Mouse (Mus musculus) c-Kit-positive CD71-positive TER-119-positive erythroid progenitor cells, embryonic 14.5 days (primary cell): ENCODE measurements around the gene H1f0.

Experiments used
- DNase-seq: peaks from one replicate; pipeline ENCODE4 v3.0.0-alpha.2; 2013; ENCODE audit warnings: low spot score

H1f0 gene

GRCm38 (mm10) chr15:79071117-79072039 is 43.1 kb downstream of the H1f0 start:
- DNase-seq: no peak

- no peak for DNase-seq
Measured at GRCm38 (mm10) chr15:79073752-79074151, 45.5 kb downstream of the H1f0 start.

GRCm38 (mm10) chr15:79074446-79074845 is 46.2 kb downstream of the H1f0 start:
- DNase-seq: no peak

DNA sequence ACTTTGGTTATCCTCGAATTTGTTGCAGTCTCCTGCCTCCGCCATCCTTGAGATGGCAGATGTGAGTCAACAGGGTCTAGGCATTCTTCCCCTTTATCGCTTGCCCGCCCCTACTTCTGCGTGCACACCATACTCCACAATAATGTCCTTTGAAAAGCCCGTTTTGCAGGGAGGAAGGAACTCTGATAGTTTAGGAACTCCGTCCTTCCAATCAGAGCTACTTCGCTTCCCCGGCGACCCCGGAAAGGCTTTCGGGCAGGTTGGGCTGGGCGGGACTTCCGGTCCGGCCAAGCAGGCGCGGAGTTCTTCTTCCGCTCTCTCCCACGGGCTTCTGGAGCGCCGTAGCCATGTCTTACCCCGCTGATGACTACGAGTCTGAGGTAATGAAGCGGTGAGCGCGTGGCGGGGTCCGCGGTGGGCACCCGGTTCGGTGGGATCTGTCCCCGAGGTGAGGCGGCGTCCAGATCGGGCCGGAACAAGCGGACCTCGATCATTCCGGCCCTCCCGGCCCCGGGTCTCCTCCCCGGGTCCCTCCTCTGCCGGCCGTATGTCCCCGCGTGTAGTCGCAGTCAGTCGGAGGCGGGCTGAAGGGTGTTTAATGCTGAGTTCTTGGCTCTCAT is 46.8 kb downstream of the H1f0 start, which contains the start of gene Eif3l:
TSS of gene Eif3l (plus strand) at position 267 of the 620 bp plus-strand sequence.
- DNase-seq: peak; percentile 77

DNA sequence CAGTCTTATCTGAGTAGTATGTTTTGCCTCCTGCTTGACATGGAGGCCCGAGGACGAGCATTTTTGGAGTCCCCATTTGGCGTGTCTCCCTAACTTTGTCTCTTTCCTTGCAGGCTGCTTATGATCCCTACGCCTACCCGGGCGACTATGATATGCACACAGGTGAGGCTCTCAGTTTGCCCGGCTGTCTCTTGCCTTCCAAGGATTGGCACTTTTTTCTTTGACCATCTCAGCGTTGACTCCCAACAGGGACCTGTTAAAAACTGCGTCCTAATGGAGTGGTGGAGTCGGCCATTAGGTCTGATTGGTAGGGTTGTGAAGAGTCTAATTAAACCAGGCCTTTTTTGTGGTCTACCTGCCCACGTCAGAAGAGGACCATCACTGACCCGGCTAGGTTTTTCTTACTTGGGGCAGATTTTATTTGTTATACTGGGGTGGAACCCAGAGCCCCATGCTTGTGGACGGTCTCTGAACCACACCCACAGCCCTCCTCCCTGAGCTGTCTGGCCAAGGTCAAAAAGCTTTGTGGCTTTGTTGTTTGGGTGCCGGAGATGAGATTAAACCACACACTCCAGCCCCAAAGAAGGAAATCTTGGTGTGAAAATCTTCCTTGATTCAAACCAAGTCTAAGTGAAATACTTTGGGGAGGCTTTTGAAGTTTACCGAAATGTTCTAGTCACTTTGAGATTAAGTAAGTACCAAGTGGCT is 47.6 kb downstream of the H1f0 start:
- DNase-seq: no peak

GRCm38 (mm10) chr15:79079567-79079966 is 51.3 kb downstream of the H1f0 start:
- no peak for DNase-seq
